Mouse (Mus musculus): ENCODE measurements around the gene Actr3.

- TF ChIP-seq CTCF (IDR thresholded peaks at IDR 0.05; ENCODE audit: insufficient read depth, low read length) (no peak), POLR2A (IDR thresholded peaks at IDR 0.05; ENCODE audit: borderline replicate concordance, extremely low read depth, low read depth, low read length) (no peak)
These were observed 43.1 kb upstream of the Actr3 start for GRCm38 (mm10) chr1:125478588-125478987.
